Comparison of ENCODE assay signal across 17 mouse cellular contexts in the genomic region with DNA sequence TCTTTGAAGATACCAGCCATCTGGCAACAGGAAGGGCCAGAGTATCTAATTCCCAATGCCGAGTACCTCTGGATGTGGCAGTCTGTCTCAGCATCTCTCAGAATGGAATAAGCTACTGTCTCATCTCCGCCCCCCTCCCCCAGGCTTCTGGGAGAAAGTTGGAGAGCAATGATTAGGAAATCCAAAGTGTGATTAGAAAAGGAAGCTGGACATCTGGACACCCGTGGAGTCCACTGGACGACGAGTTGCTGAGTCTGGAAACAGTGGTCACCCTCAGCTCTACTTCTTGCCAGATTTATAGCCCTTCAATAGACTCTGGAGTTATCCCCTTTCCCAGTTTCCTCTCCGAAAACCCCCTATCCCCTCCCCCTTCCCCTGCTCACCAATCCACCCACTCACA.
"Had no signal": no experiment of that assay in that cellular context is flagged by ENCODE, and none has a peak within 500 bp of the region (broad histone marks: within the 10 kb centered on the region; RNA-seq: fewer than 3 reads in every experiment).

No protein-coding gene starts in this region.

- H3K27me3 ChIP-seq: liver, embryonic 13.5 days; liver, embryonic 15.5 days; megakaryocyte, embryonic 14.5 days; midbrain, embryonic 13.5 days; midbrain, embryonic 15.5 days; neural tube, embryonic 12.5 days had no signal

- ATAC-seq: liver, postnatal 0 days; midbrain, embryonic 13.5 days; midbrain, embryonic 15.5 days had no signal

- H3K9ac ChIP-seq: liver, embryonic 13.5 days; liver, embryonic 15.5 days; liver, postnatal 0 days; midbrain, embryonic 13.5 days; midbrain, embryonic 15.5 days; neural tube, embryonic 12.5 days had no signal

- H3K9me3 ChIP-seq: liver, embryonic 13.5 days; liver, embryonic 15.5 days; megakaryocyte, embryonic 14.5 days; midbrain, embryonic 15.5 days; neural tube, embryonic 12.5 days had no signal

- H3K36me3 ChIP-seq: liver, embryonic 13.5 days; liver, embryonic 15.5 days; midbrain, embryonic 13.5 days; midbrain, embryonic 15.5 days; neural tube, embryonic 12.5 days had no signal

- H3K4me1 ChIP-seq: liver, embryonic 13.5 days; liver, embryonic 15.5 days; megakaryocyte, embryonic 14.5 days; midbrain, embryonic 13.5 days; midbrain, embryonic 15.5 days; neural tube, embryonic 12.5 days had no signal

- H3K4me3 ChIP-seq: liver, embryonic 13.5 days; liver, embryonic 15.5 days; megakaryocyte, embryonic 14.5 days; midbrain, embryonic 13.5 days; midbrain, embryonic 15.5 days; neural tube, embryonic 12.5 days had no signal

- H3K4me2 ChIP-seq: liver, embryonic 11.5 days; liver, embryonic 13.5 days; liver, embryonic 15.5 days; midbrain, embryonic 11.5 days; midbrain, embryonic 13.5 days; midbrain, embryonic 15.5 days; neural tube, embryonic 12.5 days had no signal

- DNase-seq: liver; liver, embryonic 13.5 days; liver, postnatal 0 days; right cerebral cortex, postnatal 25 days; right cerebral cortex, postnatal 4 days; spleen, adult 18-20 months; thymus, adult 18-20 months; thymus, postnatal 14 days; thymus, postnatal 4 days had no signal

- H3K27ac ChIP-seq: liver, embryonic 13.5 days; liver, embryonic 15.5 days; macrophage; midbrain, embryonic 13.5 days; midbrain, embryonic 15.5 days; neural tube, embryonic 12.5 days had no signal
